Mouse (Mus musculus): ENCODE measurements at regions not wholly inside any gene's neighbourhood (a gene's known extent, or its start where the extent isn't known, plus 50 kb on each side); places are given as distances from the start of the nearest gene placed in this dataset.

DNA sequence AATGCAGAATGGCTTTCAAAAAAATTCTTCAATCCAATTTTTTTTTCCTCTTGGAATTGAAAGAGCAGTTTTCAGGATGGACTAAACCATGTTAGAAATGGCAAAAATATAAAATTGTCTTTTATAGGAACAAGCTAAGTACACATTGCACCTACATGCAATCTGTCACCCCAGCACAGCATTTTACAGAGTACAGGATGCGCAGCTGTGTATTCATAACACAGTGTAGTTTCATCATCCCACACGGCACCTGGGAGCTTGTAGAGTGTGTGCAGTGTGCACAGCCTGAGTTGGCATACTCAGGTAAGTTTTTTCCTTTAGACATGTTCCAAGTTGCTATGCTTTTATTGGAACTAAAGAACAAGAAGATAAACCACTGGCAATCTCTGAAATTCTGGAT lies 974.0 kb downstream of the Stpg2 start:
- intact Hi-C loops (cut with DNase I) = no loop called here

DNA sequence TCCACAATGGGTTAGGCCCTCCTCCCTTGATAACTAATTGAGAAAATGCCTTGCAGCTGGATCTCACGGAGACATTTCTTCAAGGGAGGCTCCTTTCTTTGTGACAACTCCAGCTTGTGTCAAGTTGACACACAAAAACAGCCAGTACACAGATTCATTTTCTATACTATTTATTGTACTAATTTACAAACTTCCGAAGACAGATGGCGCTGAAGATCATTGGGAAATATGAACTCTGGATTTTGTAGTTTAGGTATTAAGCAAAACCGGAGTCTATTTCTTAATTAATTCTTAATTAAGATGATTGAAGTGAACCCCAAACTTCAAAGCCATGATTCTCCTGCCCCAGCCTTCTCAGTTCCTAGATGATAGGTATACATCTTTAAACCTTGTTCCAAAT lies 977.2 kb downstream of the Stpg2 start:
- no peak for DNase-seq
- intact Hi-C loops (cut with DNase I) = no loop called here

More for the DNA sequence above, 974.0 kb downstream of the Stpg2 start:
- no peak for DNase-seq

DNA sequence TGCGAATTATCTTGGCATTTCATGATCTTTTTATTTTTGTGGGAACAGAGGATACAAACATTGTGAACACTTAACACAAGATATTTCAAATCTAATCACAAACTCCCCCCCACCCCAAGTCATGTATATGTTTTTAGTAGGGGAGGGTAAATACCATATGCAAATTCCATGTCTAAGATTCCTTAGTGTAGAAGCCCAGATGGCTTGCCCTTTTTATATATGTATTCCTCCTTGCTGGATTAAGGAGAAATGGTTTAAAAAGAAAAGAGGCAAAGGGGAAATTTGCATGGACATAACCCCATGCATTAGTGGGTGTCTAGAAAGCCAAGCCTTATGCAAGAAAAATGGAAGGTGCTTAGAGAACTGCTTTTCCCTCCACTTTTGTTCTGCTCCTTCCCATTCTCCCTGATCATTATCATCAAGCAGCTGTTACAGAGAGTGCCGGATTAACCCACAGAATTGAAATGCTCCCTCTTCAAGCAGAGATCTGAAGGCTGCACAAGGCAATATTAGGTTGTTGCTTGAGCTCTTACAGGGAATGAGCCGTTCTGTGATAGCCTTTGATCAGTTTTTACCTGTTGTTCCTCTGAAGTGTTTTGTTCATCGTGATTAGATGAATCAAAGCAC lies 979.5 kb downstream of the Stpg2 start:
- DNase-seq = no peak
- intact Hi-C loops (cut with DNase I) = no loop called here

DNA sequence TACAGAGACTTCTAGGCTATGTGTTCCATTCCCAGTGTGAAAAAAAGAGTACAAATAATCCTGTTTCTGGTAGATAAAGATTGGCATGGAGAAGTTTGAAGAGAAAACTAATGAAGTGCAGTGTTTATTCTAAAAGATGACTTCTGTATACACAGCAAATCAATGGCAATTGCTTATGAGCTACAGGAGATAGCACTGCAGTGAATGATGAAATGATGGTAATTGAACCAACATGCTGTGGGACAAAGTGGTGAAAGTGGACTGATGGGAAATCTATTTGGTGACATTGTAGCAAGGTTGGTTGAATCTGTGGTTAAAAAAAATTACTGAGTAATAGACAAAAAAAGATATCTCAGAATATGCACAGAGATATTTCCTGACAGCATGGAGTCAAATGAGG lies 1000.4 kb downstream of the Stpg2 start:
- intact Hi-C loops (cut with DNase I) = no loop called here

DNA sequence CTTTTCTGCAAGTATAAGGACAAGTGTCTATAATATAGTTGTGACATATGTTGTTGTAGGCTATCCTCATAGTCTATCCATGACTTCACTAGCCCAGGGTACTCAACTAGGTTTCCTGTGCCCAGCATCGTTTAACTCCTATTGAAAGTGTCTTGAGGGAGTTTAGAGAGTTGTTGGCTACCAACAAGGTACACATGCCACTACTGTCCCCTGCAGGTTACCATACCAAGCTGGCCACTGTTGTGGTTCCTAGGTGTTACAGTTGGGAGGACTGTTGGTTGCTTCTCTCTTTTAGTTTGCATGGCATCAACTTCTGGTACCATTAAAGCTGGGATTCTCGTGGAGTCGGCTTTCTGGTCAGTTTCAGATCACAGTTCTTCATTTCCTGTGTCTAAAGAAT lies 990.7 kb downstream of the Pdha2 start:
- no peak for DNase-seq
- intact Hi-C loops (cut with DNase I) = no loop called here

More for the DNA sequence above, 1000.4 kb downstream of the Stpg2 start:
- DNase-seq = no peak

DNA sequence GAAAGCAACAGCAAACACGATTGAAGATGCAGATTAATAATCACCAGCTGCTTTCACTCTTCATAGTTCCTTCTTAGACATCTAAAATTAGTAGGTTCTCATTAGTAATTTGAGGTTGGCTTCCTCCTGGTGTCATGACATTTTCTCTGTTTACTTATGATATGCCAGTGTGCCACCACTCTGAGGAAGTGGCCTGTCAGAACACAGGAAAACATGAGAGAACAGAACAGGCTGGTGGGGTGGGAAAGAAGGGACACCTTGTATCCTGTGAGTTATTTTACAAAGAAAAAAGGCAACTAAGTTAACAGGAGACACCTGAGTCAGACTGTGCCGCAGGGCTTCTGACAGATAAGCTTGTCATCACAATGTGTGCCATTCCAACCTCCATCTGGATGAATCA lies 981.4 kb downstream of the Pdha2 start:
- intact Hi-C loops (cut with DNase I) = no loop called here

DNA sequence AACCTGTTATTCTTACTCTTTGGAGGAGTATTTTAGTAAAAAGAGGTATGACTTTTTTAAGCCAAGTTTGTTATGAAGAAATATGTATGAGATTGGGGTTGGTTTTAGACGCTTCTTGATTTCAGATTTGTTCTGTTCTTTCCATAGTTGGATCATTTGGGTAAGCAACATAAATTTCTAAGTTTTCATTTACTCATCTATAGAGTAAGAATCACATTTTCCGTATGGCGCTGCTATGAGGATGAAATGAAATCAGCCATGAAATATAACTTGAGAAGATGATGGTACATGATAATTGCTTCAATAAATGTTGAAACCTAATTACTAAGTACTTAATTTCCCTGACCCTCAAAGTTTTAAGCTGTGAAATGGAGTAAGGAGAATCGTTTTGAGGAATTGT lies 979.0 kb downstream of the Pdha2 start:
- intact Hi-C loops (cut with DNase I) = no loop called here

More for the DNA sequence above, 981.4 kb downstream of the Pdha2 start:
- no peak for DNase-seq

DNA sequence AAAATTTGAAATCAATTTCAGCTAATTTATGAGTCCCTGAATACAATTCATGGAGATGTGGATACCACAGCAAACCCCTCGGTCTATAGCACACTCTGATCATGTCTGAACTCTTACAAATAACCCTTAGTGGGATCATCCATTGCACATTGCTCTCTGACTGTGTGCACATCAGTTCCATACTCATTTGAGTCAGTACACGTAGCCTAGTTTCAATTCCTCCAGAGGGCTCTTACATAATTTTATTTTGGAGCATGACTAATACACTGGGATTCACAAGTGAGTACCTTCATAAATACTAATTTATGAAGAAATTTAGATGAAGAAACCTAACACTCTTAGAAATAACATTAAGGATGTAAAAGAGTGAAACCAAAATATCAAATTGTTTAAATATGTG lies 978.3 kb downstream of the Pdha2 start:
- no peak for DNase-seq
- intact Hi-C loops (cut with DNase I) = no loop called here

More for the DNA sequence above, 979.0 kb downstream of the Pdha2 start:
- no peak for DNase-seq

DNA sequence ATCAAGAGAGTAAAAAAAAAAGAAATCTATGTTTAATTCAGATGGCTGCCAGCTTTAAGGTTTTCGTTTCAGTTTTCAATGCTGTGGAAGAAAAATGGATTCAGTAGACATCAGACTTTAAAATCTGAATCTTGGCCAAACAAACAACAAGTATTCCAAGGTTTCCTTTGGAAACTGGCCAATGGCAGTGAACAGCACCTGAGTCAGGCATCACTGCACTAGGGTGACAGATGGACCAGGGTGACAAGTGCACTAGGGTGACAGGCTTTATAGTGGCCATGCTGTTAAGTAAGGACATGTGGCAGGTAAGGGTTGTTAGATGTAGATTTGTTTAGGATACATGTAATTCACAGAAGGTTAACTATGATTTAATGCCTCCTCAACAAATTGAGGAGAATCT lies 972.9 kb downstream of the Pdha2 start:
- no peak for DNase-seq
- intact Hi-C loops (cut with DNase I) = no loop called here

Small RNAs in the stretch of these regions (microRNA-seq; reads per million reads assigned to microRNA genes)
- gene Mir7j (ENCODE audit: borderline number of aligned reads in 2 of 2) = 43.0 to 49.9 reads per million in 2 experiments

All from heart, postnatal 36 days (tissue).